Mouse (Mus musculus): ENCODE measurements around the gene Clic3.

DNA sequence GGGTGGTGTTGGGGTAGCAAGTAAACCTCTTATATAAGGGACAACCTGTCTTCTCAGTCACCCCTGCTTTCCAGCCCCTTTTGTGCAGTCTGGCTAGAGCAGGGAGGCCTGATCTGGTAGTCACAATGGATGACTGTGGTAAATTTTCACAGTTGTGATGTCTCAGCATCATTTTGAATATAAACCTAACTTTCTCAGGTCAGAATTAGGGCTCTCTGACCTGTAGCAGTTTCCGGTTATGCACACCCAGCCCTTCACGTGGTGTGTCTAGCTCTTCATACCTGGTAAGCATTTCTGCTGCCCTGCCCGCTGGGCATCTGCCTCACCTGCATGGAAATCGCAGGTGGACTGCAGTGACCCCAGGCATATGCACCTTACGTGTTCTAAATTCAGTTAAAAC lies 29.4 kb upstream of the Clic3 start:
- TF ChIP-seq EP300 (IDR thresholded peaks at IDR 0.05; ENCODE audit: low read depth) (no peak), CTCF (IDR thresholded peaks at IDR 0.05; ENCODE audit: low read depth) (no peak)
